Mouse (Mus musculus) midbrain, embryonic 13.5 days (tissue): ENCODE measurements at regions not wholly inside any gene's neighbourhood (a gene's known extent, or its start where the extent isn't known, plus 50 kb on each side); places are given as distances from the start of the nearest gene placed in this dataset.

Source experiments
- ATAC-seq: fragments of 200-750 bp; cut with Nextera tagmentation; 2 replicates; pipeline ENCODE4 v1.8.0; 2017; ENCODE audit warnings: mild to moderate bottlenecking, moderate TSS enrichment, moderate library complexity
- H3K27ac ChIP-seq: fragments of 300-500 bp; sonication (generic); 2 replicates; pipeline ENCODE4 v1.5.1; 2015; ENCODE audit warnings: inconsistent platforms, mild to moderate bottlenecking, moderate library complexity
- H3K27me3 ChIP-seq: fragments of 300-500 bp; sonication (generic); 2 replicates; pipeline ENCODE4 v1.6.1; 2015; ENCODE audit warnings: mild to moderate bottlenecking, inconsistent platforms
- H3K36me3 ChIP-seq: fragments of 300-500 bp; sonication (generic); 2 replicates; pipeline ENCODE4 v1.6.1; 2015; ENCODE audit warnings: mild to moderate bottlenecking, inconsistent platforms
- H3K4me1 ChIP-seq: fragments of 300-500 bp; sonication (generic); replicated peaks from 2 replicates; pipeline ENCODE4 v1.6.1; 2015; ENCODE audit warnings: inconsistent platforms
- H3K4me2 ChIP-seq: fragments of 300-500 bp; sonication (generic); replicated peaks from 2 replicates; pipeline ENCODE4 v1.6.1; 2015; ENCODE audit warnings: moderate library complexity, mild to moderate bottlenecking, inconsistent platforms
- H3K4me3 ChIP-seq: fragments of 300-500 bp; sonication (generic); replicated peaks from 2 replicates; pipeline ENCODE4 v1.5.1; 2015; ENCODE audit warnings: mild to moderate bottlenecking, inconsistent platforms
- H3K9ac ChIP-seq: fragments of 300-500 bp; sonication (generic); replicated peaks from 2 replicates; pipeline ENCODE4 v1.6.1; 2015; ENCODE audit warnings: mild to moderate bottlenecking, inconsistent platforms
- H3K9me3 ChIP-seq: fragments of 300-500 bp; sonication (generic); 2 replicates; pipeline ENCODE4 v1.6.1; 2016; ENCODE audit warnings: mild to moderate bottlenecking, inconsistent platforms
- WGBS: fragments of 180-500 bp; shearing (Covaris S2); methylation state at CpG from one replicate; pipeline ENCODE4 v1.1.7; 2015; 5-methylcytosine and 5-hydroxymethylcytosine counted together

GRCm38 (mm10) chr6:58160852-58161251, 57.8 kb downstream of the Vmn1r27 start:
- H3K9me3 ChIP-seq, result no peaks in the 10 kb centered on the region
- H3K4me3 ChIP-seq, result no peak overlapping the region
- ATAC-seq, result 0 out of 2 replicates have a peak, but pooled peaks have one; percentile 16
- H3K4me2 ChIP-seq, result no peak overlapping the region
- H3K36me3 ChIP-seq, result no peaks in the 10 kb centered on the region
- H3K27ac ChIP-seq, result no peak overlapping the region
- H3K9ac ChIP-seq, result no peak overlapping the region
- H3K27me3 ChIP-seq, result no peaks in the 10 kb centered on the region
- H3K4me1 ChIP-seq, result no peaks in the 10 kb centered on the region
- 92% methylated on average over 3 of the region's 3 CpGs for WGBS
